Mouse (Mus musculus) midbrain, embryonic 14.5 days (tissue): ENCODE results near the gene Hpcal1. TPM values are rescaled to one million over a fixed set of nuclear protein-coding genes. Genes with fewer than 3 reads are reported as not detected.

Experiments
- ATAC-seq: fragments of 200-750 bp; cut with Nextera tagmentation; 2 replicates; pipeline ENCODE4 v1.8.0; 2017; ENCODE audit warnings: moderate number of reproducible peaks, moderate library complexity; ENCODE audit not compliant: low FRiP score, low TSS enrichment
- DNase-seq: peaks from one replicate; pipeline ENCODE4 v3.0.0-alpha.2; 2015
- H3K27ac ChIP-seq: fragments of 300-500 bp; sonication (generic); replicated peaks from 2 replicates; pipeline ENCODE4 v1.5.1; 2014; ENCODE audit warnings: mild to moderate bottlenecking, low read depth, low read length, moderate library complexity
- H3K27me3 ChIP-seq: fragments of 300-500 bp; sonication (generic); 2 replicates; pipeline ENCODE4 v1.6.1; 2014; ENCODE audit warnings: low read length, control low read depth, mixed read lengths; ENCODE audit not compliant: control insufficient read depth, insufficient read depth
- H3K36me3 ChIP-seq: fragments of 300-500 bp; sonication (generic); 2 replicates; pipeline ENCODE4 v1.6.1; 2014; ENCODE audit warnings: low read length, control low read depth; ENCODE audit not compliant: control insufficient read depth, insufficient read depth
- H3K4me1 ChIP-seq: fragments of 300-500 bp; sonication (generic); 2 replicates; pipeline ENCODE4 v1.6.1; 2014; ENCODE audit warnings: mild to moderate bottlenecking, antibody characterized with exemption, low read length, control low read depth; ENCODE audit not compliant: control insufficient read depth, insufficient read depth
- H3K4me2 ChIP-seq: fragments of 300-500 bp; sonication (generic); 2 replicates; pipeline ENCODE4 v1.6.1; 2014; ENCODE audit warnings: mild to moderate bottlenecking, low read length, moderate library complexity
- H3K4me3 ChIP-seq: fragments of 300-500 bp; sonication (generic); replicated peaks from 2 replicates; pipeline ENCODE4 v1.5.1; 2014; ENCODE audit warnings: low read depth, low read length
- H3K9ac ChIP-seq: fragments of 300-500 bp; sonication (generic); replicated peaks from 2 replicates; pipeline ENCODE4 v1.6.1; 2014; ENCODE audit warnings: mild to moderate bottlenecking, low read length, moderate library complexity
- H3K9me3 ChIP-seq: fragments of 300-500 bp; sonication (generic); 2 replicates; pipeline ENCODE4 v1.6.1; 2016; ENCODE audit warnings: low read length, control low read depth, mixed read lengths; ENCODE audit not compliant: control insufficient read depth
- WGBS: fragments of 180-500 bp; shearing (Covaris S2); extraction: QIAGEN DNeasy Blood & Tissue Kit; methylation state at CpG from one replicate; pipeline ENCODE4 v1.1.7; 2014; 5-methylcytosine and 5-hydroxymethylcytosine counted together
- polyA plus RNA-seq: library from polyadenylated mRNA; unstranded; fragments of >200 nt; fragmentation: Nextera tagmentation; extraction: Ambion mirVana; gene quantifications from 2 replicates; pipeline ENCODE4 v1.2.1, GENCODE M21; 2014

The Hpcal1 gene
- polyA plus RNA-seq, 1 experiment from 2014 or later = 93.3 TPM

- H3K9ac ChIP-seq = no peak overlapping the region
- 95% methylated on average over 7 of the region's 7 CpGs for WGBS
- no peaks in the 10 kb centered on the region for H3K27me3 ChIP-seq
- H3K9me3 ChIP-seq = 0 out of 2 replicates have a peak, but pooled peaks cover 3% of the 10 kb centered on the region
- no peaks in the 10 kb centered on the region for H3K36me3 ChIP-seq
- ATAC-seq = no peak
- H3K4me2 ChIP-seq = no peak overlapping the region
- H3K27ac ChIP-seq = no peak overlapping the region
- no peaks in the 10 kb centered on the region for H3K4me1 ChIP-seq
- H3K4me3 ChIP-seq = no peak overlapping the region
- DNase-seq = no peak
Measured at GRCm38 (mm10) chr12:17657561-17658195, 33.0 kb upstream of the Hpcal1 start.

- no peak overlapping the region for H3K27ac ChIP-seq
- H3K4me3 ChIP-seq = no peak overlapping the region
- no peak for DNase-seq
- no peaks in the 10 kb centered on the region for H3K4me1 ChIP-seq
- no peak for ATAC-seq
- WGBS = 81% methylated on average over 5 of the region's 5 CpGs
- H3K27me3 ChIP-seq = no peaks in the 10 kb centered on the region
- H3K9me3 ChIP-seq = 0 out of 2 replicates have a peak, but pooled peaks cover 3% of the 10 kb centered on the region
- H3K9ac ChIP-seq = no peak overlapping the region
- no peaks in the 10 kb centered on the region for H3K36me3 ChIP-seq
- no peak overlapping the region for H3K4me2 ChIP-seq
Measured at GRCm38 (mm10) chr12:17658521-17658920, 32.1 kb upstream of the Hpcal1 start.

- 0 out of 2 replicates have a peak, but pooled peaks have one; percentile 14 for ATAC-seq
- 8% methylated on average over 4 of the region's 4 CpGs for WGBS
- no peak overlapping the region for H3K27ac ChIP-seq
- no peak overlapping the region for H3K9ac ChIP-seq
- H3K9me3 ChIP-seq = no peaks in the 10 kb centered on the region
- H3K4me1 ChIP-seq = no peaks in the 10 kb centered on the region
- H3K27me3 ChIP-seq = no peaks in the 10 kb centered on the region
- H3K4me2 ChIP-seq = no peak overlapping the region
- no peaks in the 10 kb centered on the region for H3K36me3 ChIP-seq
- H3K4me3 ChIP-seq = no peak overlapping the region
- DNase-seq = peak; percentile 73
Measured at GRCm38 (mm10) chr12:17661483-17661920, 29.2 kb upstream of the Hpcal1 start.

GRCm38 (mm10) chr12:17663991-17664635 lies 26.5 kb upstream of the Hpcal1 start:
- no peak overlapping the region for H3K9ac ChIP-seq
- ATAC-seq (no peak), DNase-seq (no peak)
- no peaks in the 10 kb centered on the region for H3K4me1 ChIP-seq
- no peaks in the 10 kb centered on the region for H3K9me3 ChIP-seq
- no peaks in the 10 kb centered on the region for H3K27me3 ChIP-seq
- H3K36me3 ChIP-seq = no peaks in the 10 kb centered on the region
- no peak overlapping the region for H3K27ac ChIP-seq
- 90% methylated on average over 9 of the region's 9 CpGs for WGBS
- no peak overlapping the region for H3K4me2 ChIP-seq
- no peak overlapping the region for H3K4me3 ChIP-seq

DNA sequence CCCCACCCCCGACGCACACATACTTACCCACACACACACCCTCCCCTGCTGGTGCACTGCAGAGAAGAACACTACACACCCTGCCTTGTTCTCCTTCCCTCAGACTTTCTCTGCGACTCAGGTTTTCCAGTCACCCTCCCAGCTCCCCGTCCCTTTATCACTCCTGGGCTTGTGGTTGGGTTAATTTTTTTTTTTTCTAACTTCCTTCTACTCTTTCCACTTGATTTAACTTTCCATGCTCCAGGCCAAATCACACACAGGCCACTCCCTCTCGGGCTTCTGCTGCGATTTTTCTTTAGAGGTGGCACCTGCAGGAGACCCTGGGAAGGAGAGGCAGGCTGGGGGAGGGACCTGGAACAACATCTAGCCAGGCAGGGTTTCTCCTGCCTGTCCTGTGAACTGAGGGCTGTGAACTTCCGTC lies 24.7 kb upstream of the Hpcal1 start:
- no peak overlapping the region for H3K4me2 ChIP-seq
- no peaks in the 10 kb centered on the region for H3K4me1 ChIP-seq
- H3K9ac ChIP-seq = no peak overlapping the region
- no peak overlapping the region for H3K27ac ChIP-seq
- H3K27me3 ChIP-seq = no peaks in the 10 kb centered on the region
- 66% methylated on average over 7 of the region's 7 CpGs for WGBS
- no peaks in the 10 kb centered on the region for H3K36me3 ChIP-seq
- DNase-seq (no peak), ATAC-seq (no peak)
- no peak overlapping the region for H3K4me3 ChIP-seq
- H3K9me3 ChIP-seq = no peaks in the 10 kb centered on the region

- H3K36me3 ChIP-seq = no peaks in the 10 kb centered on the region
- no peaks in the 10 kb centered on the region for H3K4me1 ChIP-seq
- DNase-seq = no peak
- ATAC-seq = no peak
- H3K4me3 ChIP-seq = no peak overlapping the region
- H3K9me3 ChIP-seq = no peaks in the 10 kb centered on the region
- H3K4me2 ChIP-seq = no peak overlapping the region
- no peak overlapping the region for H3K9ac ChIP-seq
- no peak overlapping the region for H3K27ac ChIP-seq
- H3K27me3 ChIP-seq = no peaks in the 10 kb centered on the region
- 79% methylated on average over 2 of the region's 2 CpGs for WGBS
Measured at GRCm38 (mm10) chr12:17666616-17667015, 24.0 kb upstream of the Hpcal1 start.

- no peak for DNase-seq
- 62% methylated on average over 7 of the region's 7 CpGs for WGBS
- H3K4me1 ChIP-seq = no peaks in the 10 kb centered on the region
- no peaks in the 10 kb centered on the region for H3K27me3 ChIP-seq
- ATAC-seq = no peak
- H3K36me3 ChIP-seq = no peaks in the 10 kb centered on the region
- H3K9ac ChIP-seq = no peak overlapping the region
- H3K27ac ChIP-seq = no peak overlapping the region
- H3K9me3 ChIP-seq = no peaks in the 10 kb centered on the region
- no peak overlapping the region for H3K4me3 ChIP-seq
- no peak overlapping the region for H3K4me2 ChIP-seq
Measured at GRCm38 (mm10) chr12:17673729-17674128, 16.9 kb upstream of the Hpcal1 start.

GRCm38 (mm10) chr12:17674182-17674812 lies 16.4 kb upstream of the Hpcal1 start:
- H3K4me3 ChIP-seq = no peak overlapping the region
- H3K4me1 ChIP-seq = no peaks in the 10 kb centered on the region
- no peak overlapping the region for H3K27ac ChIP-seq
- H3K4me2 ChIP-seq = no peak overlapping the region
- no peaks in the 10 kb centered on the region for H3K36me3 ChIP-seq
- no peak for ATAC-seq
- H3K27me3 ChIP-seq = no peaks in the 10 kb centered on the region
- no peak for DNase-seq
- WGBS = 55% methylated on average over 6 of the region's 6 CpGs
- no peak overlapping the region for H3K9ac ChIP-seq
- H3K9me3 ChIP-seq = no peaks in the 10 kb centered on the region
